Mouse (Mus musculus): Measurements from ENCODE around the gene Ptpro.

DNA sequence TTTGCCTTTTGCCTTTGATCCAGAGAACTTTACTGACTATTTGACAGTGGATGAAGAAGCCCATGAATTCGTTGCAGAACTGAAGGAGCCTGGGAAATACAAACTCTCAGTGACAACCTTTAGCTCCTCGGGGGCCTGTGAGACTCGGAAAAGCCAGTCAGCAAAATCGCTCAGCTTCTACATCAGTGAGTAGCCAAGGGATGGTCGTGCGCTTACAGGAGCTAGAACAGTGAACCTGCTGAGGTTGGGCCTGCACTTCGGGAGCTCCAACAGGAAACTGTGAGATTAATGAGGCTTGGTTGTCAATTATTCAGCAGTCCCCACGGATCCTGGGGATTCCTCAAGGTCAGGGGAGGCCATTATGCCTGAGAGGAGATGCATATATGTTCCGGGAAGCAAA is 130.4 kb downstream of the Ptpro start:
- TF ChIP-seq CTCF (IDR thresholded peaks at IDR 0.05; ENCODE audit: control insufficient read depth, insufficient read depth, low read length) (no peak), POLR2A (IDR thresholded peaks at IDR 0.05; ENCODE audit: borderline replicate concordance, control insufficient read depth, low read depth, low read length) (no peak)
